Mouse (Mus musculus) thymus, postnatal 10 days (tissue): ENCODE data around the gene Trpm3.

Experiments
- DNase-seq, 2 experiments: peaks; one replicate each; pipeline ENCODE4 v3.0.0; 2021; ENCODE audit warnings: low spot score in 2 of 2

Gene Trpm3

DNA sequence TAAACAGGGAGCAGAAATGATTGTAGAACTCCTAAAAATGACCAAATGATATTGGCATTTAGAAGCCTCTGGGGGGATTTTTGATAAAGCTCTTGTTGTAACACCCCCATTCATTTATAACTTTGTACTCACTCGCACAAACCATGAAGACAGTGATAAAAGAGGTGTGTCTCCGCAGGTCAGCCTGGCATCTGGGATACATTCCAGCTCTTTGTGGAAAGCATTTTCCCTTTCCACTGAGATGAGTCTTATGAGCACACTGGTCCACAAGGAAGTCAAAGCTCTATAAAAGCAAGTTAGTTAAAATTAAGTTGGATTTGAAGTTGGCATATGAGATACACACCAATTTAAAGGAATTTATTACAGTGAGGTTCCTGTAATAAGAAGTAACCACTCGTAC, 600.4 kb downstream of the Trpm3 start:
- DNase-seq, result no peak

DNA sequence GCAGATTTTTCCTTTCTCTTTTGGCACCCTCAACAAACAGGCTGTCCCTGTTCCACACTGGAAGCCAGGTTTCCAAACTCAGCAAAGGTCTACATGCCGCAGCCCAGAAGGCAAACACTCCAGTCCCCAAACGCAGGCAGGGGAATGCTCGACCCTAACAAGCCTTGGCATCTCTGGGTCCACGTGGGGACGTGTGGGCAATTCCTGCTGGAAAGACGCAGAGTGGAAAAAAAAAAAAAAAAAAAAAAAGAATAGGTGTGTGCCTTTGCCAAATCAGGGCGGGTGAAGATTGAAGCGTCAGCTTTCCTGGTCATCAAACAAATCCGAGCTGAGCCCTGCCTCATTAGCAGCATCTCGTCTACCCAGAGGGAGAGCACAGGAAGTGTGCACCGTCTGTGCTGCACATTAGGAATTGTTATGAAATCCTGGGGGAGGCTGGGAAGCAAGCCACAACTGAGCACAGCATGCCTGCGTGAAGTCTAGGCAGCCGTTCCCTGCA, 614.5 kb downstream of the Trpm3 start:
- no peak for DNase-seq

- DNase-seq, result no peak
Measured at GRCm38 (mm10) chr19:22754071-22754470, 615.2 kb downstream of the Trpm3 start.

DNA sequence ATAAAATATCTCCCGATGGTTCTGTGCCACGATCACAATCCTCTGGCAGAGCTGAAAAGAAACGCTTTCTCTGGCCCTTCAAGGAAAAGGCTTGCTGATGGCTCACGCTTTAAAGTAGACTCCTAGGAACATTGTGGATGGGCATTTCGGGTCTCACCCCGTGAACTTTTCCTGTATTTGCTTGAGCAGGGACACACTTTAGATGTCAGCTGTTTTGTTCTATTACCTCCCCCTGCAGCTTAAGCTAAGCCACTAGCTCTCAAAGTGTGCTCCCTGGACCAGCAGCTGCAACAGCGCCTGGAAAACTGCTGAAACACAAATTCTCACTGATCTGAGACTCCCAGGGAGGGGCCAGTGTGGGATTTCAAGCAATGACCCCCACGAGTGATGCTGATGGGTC, 615.7 kb downstream of the Trpm3 start:
- no peak for DNase-seq

DNA sequence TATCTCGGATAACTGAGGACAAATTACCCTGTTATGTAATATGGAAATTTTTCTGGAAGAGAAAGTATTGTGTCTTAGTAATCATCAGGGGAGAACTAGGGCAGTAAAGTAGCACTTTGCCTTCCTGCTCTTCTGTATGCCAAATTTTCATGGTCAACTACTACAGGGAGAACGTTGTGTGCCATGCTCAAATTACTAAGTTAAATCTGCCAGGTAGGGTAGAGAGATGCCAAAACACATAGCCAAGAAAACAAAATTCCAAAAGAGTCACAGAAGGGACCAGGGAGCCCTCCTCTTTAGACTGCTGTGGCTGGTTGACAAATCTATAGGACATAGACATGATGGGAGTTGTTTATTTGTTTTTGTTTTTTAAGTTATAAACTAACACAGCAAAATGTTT, 619.6 kb downstream of the Trpm3 start:
- no peak for DNase-seq

DNA sequence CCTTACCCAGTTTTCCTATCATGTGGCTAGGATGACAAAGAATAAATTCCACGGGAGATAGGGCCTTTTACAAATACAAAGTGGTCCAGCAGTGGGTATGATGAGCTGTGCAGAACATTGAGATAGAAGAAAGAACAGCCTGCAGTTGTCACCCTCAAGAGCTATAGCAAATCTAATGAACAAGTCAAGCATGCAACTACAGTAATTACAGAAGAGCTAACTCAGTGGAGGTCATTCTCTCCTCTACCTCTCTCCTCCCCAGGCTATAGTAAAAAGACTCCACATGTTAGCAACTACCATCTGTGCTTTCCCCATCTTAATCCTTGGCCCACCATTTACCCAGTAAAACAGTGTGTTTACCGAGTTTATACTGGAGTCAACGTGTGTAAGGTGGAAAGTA, 629.4 kb downstream of the Trpm3 start:
- no peak for DNase-seq

DNA sequence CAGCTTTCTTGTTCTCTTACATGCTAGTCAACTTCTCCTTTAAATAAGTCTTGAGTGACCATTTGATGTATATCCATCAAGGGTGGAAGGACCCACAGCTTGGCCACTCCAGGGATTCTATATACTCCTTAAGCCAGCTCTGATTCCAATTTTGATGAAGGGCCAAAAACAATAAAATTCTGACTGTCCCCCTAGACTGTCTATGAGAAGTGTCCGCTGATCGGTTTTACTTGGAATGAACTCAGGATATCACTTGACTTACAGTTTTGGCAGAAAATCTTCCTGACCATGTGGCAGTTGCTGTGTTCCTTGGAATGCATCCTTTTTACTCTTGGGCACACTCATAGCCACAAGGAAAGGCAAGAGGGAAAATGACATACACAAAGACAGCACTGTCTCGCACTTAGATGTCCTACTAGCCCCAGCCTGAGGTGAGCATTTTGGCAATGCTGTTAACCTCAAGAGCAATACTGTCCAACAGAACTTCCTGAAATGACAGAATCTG, 636.4 kb downstream of the Trpm3 start:
- DNase-seq, result no peak

- DNase-seq, result no peak
Measured at GRCm38 (mm10) chr19:22780192-22780843, 641.5 kb downstream of the Trpm3 start.

DNA sequence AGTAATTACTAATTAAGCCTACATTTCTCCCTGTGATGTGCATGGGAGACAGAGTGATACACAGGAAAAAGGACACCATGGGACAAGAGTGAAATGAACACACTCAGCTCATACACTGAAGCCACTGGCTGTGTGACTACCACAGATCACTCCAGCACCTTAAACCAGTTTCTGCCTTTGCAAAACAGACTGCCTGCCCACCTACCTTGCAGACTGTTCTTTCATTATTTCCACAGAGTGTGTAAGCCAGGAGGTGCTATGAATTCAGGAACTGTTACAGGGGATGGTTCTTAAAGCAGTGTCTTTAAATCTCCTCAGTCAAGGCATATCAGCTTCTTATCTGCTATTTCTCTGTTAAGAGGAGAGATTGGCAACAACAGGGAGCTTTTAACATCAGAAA, 642.7 kb downstream of the Trpm3 start:
- no peak for DNase-seq

DNA sequence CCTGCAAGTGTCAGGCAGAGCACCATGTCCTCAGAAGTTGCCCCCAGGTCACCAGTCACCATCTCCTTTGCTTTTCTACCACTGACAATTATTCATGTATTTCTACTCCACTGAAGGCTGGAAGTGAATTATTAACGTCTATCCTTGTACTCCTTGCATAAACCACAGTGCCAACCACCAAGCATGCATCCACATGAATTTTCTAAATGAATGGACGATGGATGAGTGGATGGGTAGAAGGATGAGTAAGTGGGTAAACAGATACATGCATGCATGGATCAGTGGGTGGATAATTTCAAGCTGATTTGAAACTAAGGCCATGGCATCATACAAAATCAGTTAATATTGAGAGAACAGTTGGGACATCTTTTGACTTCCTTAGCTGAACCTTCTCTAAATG, 644.9 kb downstream of the Trpm3 start:
- DNase-seq, result no peak

- DNase-seq, result no peak
Measured at GRCm38 (mm10) chr19:22789753-22790152, 650.9 kb downstream of the Trpm3 start.

DNA sequence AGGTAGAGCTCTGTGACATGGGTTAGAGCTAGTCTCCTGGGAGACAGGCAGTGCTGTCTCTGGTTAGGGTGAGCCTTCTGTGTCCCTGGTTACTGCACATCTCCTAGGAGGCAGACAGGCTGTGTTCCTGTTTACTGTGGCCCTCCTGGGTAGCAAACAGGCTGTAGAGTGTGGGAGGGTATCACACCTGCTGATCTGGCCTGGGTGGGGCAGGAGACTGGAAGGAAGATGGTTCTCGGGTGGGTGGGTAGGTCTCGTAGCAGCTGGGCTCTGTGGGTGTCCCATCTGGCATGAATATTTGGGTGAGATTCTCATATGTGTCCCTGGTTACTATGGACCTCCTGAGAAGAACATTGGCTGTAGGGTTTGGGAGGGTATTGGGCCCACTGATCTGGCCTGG, 658.1 kb downstream of the Trpm3 start:
- no peak for DNase-seq

- no peak for DNase-seq
Measured at GRCm38 (mm10) chr19:22800471-22800870, 661.6 kb downstream of the Trpm3 start.

- no peak for DNase-seq
Measured at GRCm38 (mm10) chr19:22803396-22803795, 664.5 kb downstream of the Trpm3 start.

GRCm38 (mm10) chr19:22804311-22804710, 665.5 kb downstream of the Trpm3 start:
- DNase-seq, result no peak

DNA sequence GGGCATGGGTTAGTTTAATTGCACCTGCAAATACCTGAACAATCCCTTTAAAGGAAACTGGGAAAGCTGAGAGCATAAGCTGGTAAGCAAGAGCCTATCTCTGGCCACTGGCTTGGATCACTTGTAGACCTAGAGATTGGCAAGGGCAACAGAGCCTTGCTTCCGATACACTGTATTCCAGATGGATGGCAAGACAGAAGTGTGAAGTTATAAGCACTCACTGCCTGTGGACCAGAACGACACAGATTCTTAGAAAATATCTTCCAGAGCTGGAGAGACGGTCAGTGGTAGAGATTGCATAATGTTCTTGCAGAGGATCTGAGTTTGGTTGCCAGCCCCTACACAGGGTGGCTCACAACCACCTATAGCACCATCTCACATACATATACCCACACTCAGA, 671.4 kb downstream of the Trpm3 start:
- DNase-seq, result no peak

- DNase-seq, result no peak
Measured at GRCm38 (mm10) chr19:22821741-22822140, 682.9 kb downstream of the Trpm3 start.

DNA sequence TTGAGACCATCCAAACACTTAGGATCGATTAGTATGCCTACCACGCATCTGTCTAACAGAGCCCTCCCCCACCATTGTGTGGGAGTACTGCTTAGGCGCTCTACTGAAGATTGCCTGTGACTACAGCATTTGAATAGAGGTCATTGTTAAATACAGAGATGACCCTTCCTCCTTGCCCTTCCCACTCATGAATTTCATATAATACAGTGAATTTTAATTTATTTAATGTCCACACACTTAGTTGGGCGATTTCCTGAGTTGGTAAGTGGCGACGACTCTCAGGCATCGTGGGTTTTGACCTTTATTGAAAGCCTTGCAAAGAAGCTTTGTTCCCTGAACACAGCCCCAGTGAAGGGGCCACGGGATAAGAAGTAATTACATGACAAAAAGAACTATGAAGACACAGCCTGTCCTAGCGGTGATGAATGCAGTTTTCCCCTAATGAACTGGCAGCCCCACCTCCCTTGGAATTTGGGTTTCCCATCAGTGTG, 684.7 kb downstream of the Trpm3 start:
- DNase-seq, result no peak

DNA sequence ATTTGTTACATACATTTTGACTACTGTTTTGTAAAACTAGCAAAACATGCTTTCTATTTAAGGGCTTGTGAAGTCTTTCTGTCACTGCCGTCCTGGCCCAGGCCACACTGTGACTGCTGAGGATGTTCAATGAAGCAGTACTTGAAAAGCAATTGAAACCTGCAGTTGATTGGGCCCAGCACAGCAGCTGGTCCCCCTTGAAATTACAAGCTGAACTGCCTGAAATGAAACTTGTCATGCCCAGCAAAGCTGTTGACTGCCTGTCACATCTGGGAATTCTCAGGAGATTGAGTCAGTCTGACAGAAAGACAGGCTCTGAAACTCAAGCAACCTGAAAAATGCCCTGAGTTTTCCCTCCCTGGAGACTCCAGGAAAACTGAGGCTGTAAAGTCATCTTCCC, 687.0 kb downstream of the Trpm3 start:
- DNase-seq, result no peak

DNA sequence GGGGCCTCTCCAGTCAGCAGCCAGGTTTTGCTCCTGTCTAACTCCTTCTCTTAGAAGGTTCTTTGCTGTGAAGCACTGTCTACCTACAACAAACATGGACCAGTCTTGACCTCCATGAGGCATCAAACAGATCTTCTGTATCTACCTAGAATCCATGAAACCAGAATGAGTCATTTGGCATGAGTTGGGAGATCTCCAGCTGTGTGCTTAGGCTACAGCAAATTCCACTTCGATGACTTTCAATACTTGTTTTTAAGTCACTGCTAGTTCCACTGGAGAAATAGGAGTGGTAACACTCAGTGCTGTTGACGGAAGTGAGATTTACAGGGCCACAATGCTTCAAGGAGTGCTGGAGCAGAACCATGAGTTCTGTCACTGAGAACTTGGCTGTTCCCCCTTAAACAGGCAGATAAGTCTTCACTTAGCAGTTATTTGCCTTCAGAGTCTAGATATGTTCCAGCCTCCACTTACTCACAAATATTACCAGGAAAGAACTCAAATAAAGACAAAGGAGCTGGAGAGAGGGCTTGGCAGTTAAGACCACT, 689.4 kb downstream of the Trpm3 start:
- DNase-seq, result no peak

- DNase-seq, result no peak
Measured at GRCm38 (mm10) chr19:22841081-22842040, 702.5 kb downstream of the Trpm3 start.

GRCm38 (mm10) chr19:22842697-22843096, 703.9 kb downstream of the Trpm3 start:
- DNase-seq, result no peak
